Mouse (Mus musculus) erythroblast, embryonic 14.5 days (primary cell): ENCODE data around the gene Rrh.

Source experiments
- GATA1 ChIP-seq: IDR thresholded peaks from 2 replicates; pipeline ENCODE4 v1.6.1; 2012; ENCODE audit warnings: low read length, inconsistent platforms, mixed read lengths
- TAL1 ChIP-seq: IDR thresholded peaks from 3 replicates; pipeline ENCODE4 v1.6.1; 2012; ENCODE audit warnings: low read length, inconsistent platforms, mixed read lengths

- no peak for TF ChIP-seq TAL1
- TF ChIP-seq GATA1 = no peak
Observed at GRCm38 (mm10) chr3:129824146-129824545, 1.8 kb upstream of the Rrh start.
